Comparison of ENCODE assay signal across 9 mouse cellular contexts in the genomic region with DNA sequence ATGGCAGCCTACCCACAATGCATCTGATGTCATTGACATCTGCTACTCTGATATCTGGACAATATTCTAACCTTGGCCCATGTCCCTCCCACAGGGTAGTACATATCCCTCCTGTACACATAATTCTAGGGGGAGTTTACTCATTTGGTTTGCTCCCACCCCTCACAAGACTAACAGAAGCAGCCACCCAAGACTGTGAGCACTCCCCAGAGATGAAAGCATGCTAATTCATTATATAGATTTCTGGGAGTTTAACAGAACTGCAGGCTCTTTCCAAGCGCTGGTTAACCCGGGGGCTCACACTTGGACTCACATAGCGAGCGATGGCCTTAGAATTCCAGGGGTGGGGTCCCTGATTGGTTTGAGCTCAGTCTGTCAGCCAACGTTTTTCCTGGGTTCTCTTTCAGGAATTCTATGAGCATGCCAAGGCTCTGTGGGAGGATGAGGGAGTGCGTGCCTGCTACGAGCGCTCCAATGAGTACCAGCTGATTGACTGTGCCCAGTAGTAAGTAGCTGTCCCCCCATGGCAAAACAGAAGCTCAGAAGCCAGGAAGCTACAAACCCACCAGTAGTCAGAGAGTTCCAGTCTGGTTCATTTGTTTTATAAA. TPM values are rescaled to one million over a fixed set of nuclear protein-coding genes. Genes with fewer than 3 reads are reported as not detected.
A peak's percentile ranks its signal among the peaks of the same experiment; 100 is the strongest.
DNase-seq lines count a peak whose midpoint lies in the region; ATAC-seq lines count a peak whose summit lies in the region.
"Had no signal": no experiment of that assay in that cellular context is flagged by ENCODE, and none has a peak within 500 bp of the region (broad histone marks: within the 10 kb centered on the region; RNA-seq: fewer than 3 reads in every experiment).

No protein-coding gene starts in this region.

- H3K4me2 ChIP-seq in kidney, embryonic 16.5 days (replicated peaks; ENCODE audit: low read depth, low read length): peak overlapping the region; percentile 38; the same call in 1 of the 2 replicates
- H3K4me2 ChIP-seq in heart, embryonic 15.5 days: peak overlapping the region; percentile 56
- no peak overlapping the region for H3K4me2 ChIP-seq in midbrain, embryonic 12.5 days (replicated peaks)

- no peak overlapping the region; the same call in 1 of the 2 replicates for H3K9ac ChIP-seq in kidney, embryonic 16.5 days (replicated peaks; ENCODE audit: low read length)
- peak overlapping the region; percentile 34 for H3K9ac ChIP-seq in heart, embryonic 15.5 days
- H3K9ac ChIP-seq in midbrain, embryonic 12.5 days (replicated peaks): no peak overlapping the region

- WGBS in kidney, embryonic 16.5 days: 44% methylated on average over 8 of the region's 8 CpGs
- WGBS in heart, embryonic 15.5 days: 39% methylated on average over 8 of the region's 8 CpGs
- WGBS in midbrain, embryonic 12.5 days: 79% methylated on average over 8 of the region's 8 CpGs

- DNase-seq in adrenal gland, postnatal 10 days: peak; percentile 25
- DNase-seq in adrenal gland, adult 8-10 months: no peak
- no peak for DNase-seq in kidney, adult 18-20 months
- DNase-seq in ovary, postnatal 14 days (ENCODE audit: low spot score): no peak
- DNase-seq in right cerebral cortex, adult 18-20 months: no peak
- DNase-seq: cerebellum, postnatal 14 days had no signal

- H3K9me3 ChIP-seq in kidney, embryonic 16.5 days (ENCODE audit: low read length): peaks cover 4% of the 10 kb centered on the region; the same call in 1 of the 2 replicates
- no peaks in the 10 kb centered on the region for H3K9me3 ChIP-seq in heart, embryonic 15.5 days (replicated peaks)
- 0 out of 2 replicates have a peak, but pooled peaks cover 2% of the 10 kb centered on the region for H3K9me3 ChIP-seq in midbrain, embryonic 12.5 days

- H3K4me1 ChIP-seq in kidney, embryonic 16.5 days (ENCODE audit: insufficient read depth, low read length): peaks cover 65% of the 10 kb centered on the region
- peaks cover 74% of the 10 kb centered on the region for H3K4me1 ChIP-seq in heart, embryonic 15.5 days (replicated peaks)
- H3K4me1 ChIP-seq in midbrain, embryonic 12.5 days: peaks cover 23% of the 10 kb centered on the region

- H3K4me3 ChIP-seq in kidney, embryonic 16.5 days (ENCODE audit: low read length): no peak overlapping the region
- H3K4me3 ChIP-seq in heart, embryonic 15.5 days: no peak overlapping the region
- no peak overlapping the region for H3K4me3 ChIP-seq in midbrain, embryonic 12.5 days

- peaks cover 44% of the 10 kb centered on the region for H3K36me3 ChIP-seq in kidney, embryonic 16.5 days (ENCODE audit: insufficient read depth, low read length)
- peaks cover 31% of the 10 kb centered on the region for H3K36me3 ChIP-seq in heart, embryonic 15.5 days
- peaks cover 46% of the 10 kb centered on the region for H3K36me3 ChIP-seq in midbrain, embryonic 12.5 days

- peak overlapping the region; percentile 90 for H3K27ac ChIP-seq in kidney, embryonic 16.5 days (ENCODE audit: low read length)
- peak overlapping the region; percentile 95 for H3K27ac ChIP-seq in heart, embryonic 15.5 days
- 0 out of 2 replicates have a peak overlapping the region, but pooled peaks have one; percentile 12 for H3K27ac ChIP-seq in midbrain, embryonic 12.5 days (replicated peaks)

- no peak for ATAC-seq in kidney, embryonic 16.5 days (ENCODE audit: low FRiP score, low TSS enrichment)
- no peak for ATAC-seq in heart, embryonic 15.5 days (replicated peaks; ENCODE audit: insufficient number of reproducible peaks, insufficient read depth, low FRiP score, low read depth)
- ATAC-seq in midbrain, embryonic 12.5 days (ENCODE audit: low FRiP score, low read depth): no peak

- H3K27me3 ChIP-seq in kidney, embryonic 16.5 days (ENCODE audit: insufficient read depth, low read length): no peaks in the 10 kb centered on the region
- H3K27me3 ChIP-seq in heart, embryonic 15.5 days: no peaks in the 10 kb centered on the region
- H3K27me3 ChIP-seq in midbrain, embryonic 12.5 days: no peaks in the 10 kb centered on the region

RNA-seq across cellular contexts. Expression of a gene that starts 3.6 kb away (rescaled TPM):
- total RNA-seq in adrenal gland, postnatal 10 days (2021): 1 to 10 TPM; 6.2 to 6.8 TPM
- 1 to 10 TPM; 1.6 to 2.7 (median 2.3) TPM for total RNA-seq in adrenal gland, adult 8-10 months (2022)
- polyA plus RNA-seq in kidney, embryonic 16.5 days (2015; fragmentation: Nextera tagmentation; extraction: Ambion mirVana): 18.2 and 28.2 TPM in 2 replicates
- 17.1 and 32.0 TPM in 2 replicates for polyA plus RNA-seq in heart, embryonic 15.5 days (2015; fragmentation: Nextera tagmentation; extraction: Ambion mirVana)
- 7.4 and 8.8 TPM in 2 replicates for polyA plus RNA-seq in midbrain, embryonic 12.5 days (2016; fragmentation: Nextera tagmentation; extraction: Ambion mirVana)

RNA-seq across cellular contexts. Expression of a gene that starts 58.8 kb away (rescaled TPM):
- 1,000 to 10,000 TPM; 5,524 to 6,088 TPM for total RNA-seq in adrenal gland, postnatal 10 days (2021)
- 1,000 to 10,000 TPM; 2,052 to 2,625 (median 2,313) TPM for total RNA-seq in adrenal gland, adult 8-10 months (2022)
- polyA plus RNA-seq in kidney, embryonic 16.5 days (2015; fragmentation: Nextera tagmentation; extraction: Ambion mirVana): 743 and 1,325 TPM in 2 replicates
- 1,401 and 1,438 TPM in 2 replicates for polyA plus RNA-seq in heart, embryonic 15.5 days (2015; fragmentation: Nextera tagmentation; extraction: Ambion mirVana)
- polyA plus RNA-seq in midbrain, embryonic 12.5 days (2016; fragmentation: Nextera tagmentation; extraction: Ambion mirVana): 1,415 and 1,424 TPM in 2 replicates

Comparison
In these comparisons a context has a peak if more than half of its experiments do, and no peak if none do; other contexts are left out.
1. H3K27ac ChIP-seq: peak in every context shown above with its lines; median percentile 95 in heart, embryonic 15.5 days; 90 in kidney, embryonic 16.5 days; 12 in midbrain, embryonic 12.5 days.